Mouse (Mus musculus) neutrophil, adult 5-6 weeks (primary cell): ENCODE results near the gene Zc3h4. TPM values are rescaled to one million over a fixed set of nuclear protein-coding genes. Genes with fewer than 3 reads are reported as not detected.

ENCODE experiments used
- ATAC-seq: fragments of 151-379, 151-347 bp; 2 replicates; pipeline ENCODE4 v1.8.0; 2017; ENCODE audit warnings: mild to moderate bottlenecking, moderate TSS enrichment; ENCODE audit not compliant: insufficient number of reproducible peaks, poor library complexity, low FRiP score, severe bottlenecking; ENCODE audit errors: extremely low read depth
- total RNA-seq: library from RNA; stranded (forward); fragments of 200-1000 nt; gene quantifications from 2 replicates; pipeline ENCODE4 v1.2.3, GENCODE M21; 2017

The Zc3h4 gene
- total RNA-seq, 1 experiment from 2014 or later: 45.9 TPM

GRCm38 (mm10) chr7:16422222-16422856 is 21.6 kb downstream of the Zc3h4 start:
- ATAC-seq: no peak

GRCm38 (mm10) chr7:16423731-16424130 is 23.0 kb downstream of the Zc3h4 start:
- ATAC-seq: no peak

GRCm38 (mm10) chr7:16425721-16426120 is 25.0 kb downstream of the Zc3h4 start:
- ATAC-seq: no peak

- ATAC-seq: peak; percentile 80
Measured at GRCm38 (mm10) chr7:16426129-16426729, 25.5 kb downstream of the Zc3h4 start.

GRCm38 (mm10) chr7:16433352-16433971 is 32.8 kb downstream of the Zc3h4 start:
- ATAC-seq: no peak

- no peak for ATAC-seq
Measured at GRCm38 (mm10) chr7:16435088-16435487, 34.4 kb downstream of the Zc3h4 start.

- peak; percentile 60; the same call in 1 of the 2 replicates for ATAC-seq
Measured at GRCm38 (mm10) chr7:16441241-16441640, 40.5 kb downstream of the Zc3h4 start.

- ATAC-seq: no peak
Measured at GRCm38 (mm10) chr7:16451656-16452055, 50.9 kb downstream of the Zc3h4 start.

GRCm38 (mm10) chr7:16452587-16453073 is 51.9 kb downstream of the Zc3h4 start, which contains the start of gene Tmem160:
Gene Tmem160 (plus strand): TSS chr7:16452779.
- peak; percentile 97 for ATAC-seq

- ATAC-seq: no peak
Measured at GRCm38 (mm10) chr7:16453118-16453711, 52.5 kb downstream of the Zc3h4 start.

- ATAC-seq: no peak
Measured at GRCm38 (mm10) chr7:16455016-16455415, 54.3 kb downstream of the Zc3h4 start.

- ATAC-seq: no peak
Measured at GRCm38 (mm10) chr7:16456289-16456688, 55.6 kb downstream of the Zc3h4 start.

GRCm38 (mm10) chr7:16460566-16460965 is 59.9 kb downstream of the Zc3h4 start:
- no peak for ATAC-seq

- no peak for ATAC-seq
Measured at GRCm38 (mm10) chr7:16461151-16461550, 60.4 kb downstream of the Zc3h4 start.

- no peak for ATAC-seq
Measured at GRCm38 (mm10) chr7:16461705-16462104, 61.0 kb downstream of the Zc3h4 start.

GRCm38 (mm10) chr7:16463214-16463613 is 62.5 kb downstream of the Zc3h4 start:
- peak; percentile 67; the same call in 1 of the 2 replicates for ATAC-seq

GRCm38 (mm10) chr7:16465160-16465559 is 64.5 kb downstream of the Zc3h4 start:
- peak; percentile 47; the same call in 1 of the 2 replicates for ATAC-seq

GRCm38 (mm10) chr7:16465568-16465967 is 64.9 kb downstream of the Zc3h4 start:
- ATAC-seq: no peak

GRCm38 (mm10) chr7:16466565-16466964 is 65.9 kb downstream of the Zc3h4 start:
- no peak for ATAC-seq

- no peak for ATAC-seq
Measured at GRCm38 (mm10) chr7:16468115-16468514, 67.4 kb downstream of the Zc3h4 start.
